Mouse (Mus musculus) MEL (cell line): ENCODE results near the gene Rabgap1l. TPM values are rescaled to one million over a fixed set of nuclear protein-coding genes. Genes with fewer than 3 reads are reported as not detected.

Experiments used
- DNase-seq: peaks from one replicate; pipeline ENCODE4 v3.0.0; 2011; ENCODE audit warnings: low read depth, low spot score
- H3K27ac ChIP-seq: 2 replicates; pipeline ENCODE4 v1.5.1; 2012; ENCODE audit warnings: low read depth, mild to moderate bottlenecking, control low read depth, low read length, moderate library complexity; ENCODE audit not compliant: control insufficient read depth
- H3K27me3 ChIP-seq, 2 experiments: fragments of 150-350 bp in 1 of 2; sonication (generic) in 1 of 2; 2 replicates each; pipeline ENCODE4 v1.6.1; 2012; ENCODE audit warnings: low read length in 2 of 2, mild to moderate bottlenecking in 2 of 2, improper control_type of control experiment in 1 of 2, moderate library complexity in 1 of 2; ENCODE audit not compliant: insufficient read depth in 2 of 2, control insufficient read depth in 1 of 2
- H3K36me3 ChIP-seq, 2 experiments: 2 replicates each; pipeline ENCODE4 v1.6.1; 2012 to 2014; ENCODE audit warnings: low read length in 2 of 2, improper control_type of control experiment in 1 of 2, inconsistent platforms in 1 of 2, mild to moderate bottlenecking in 1 of 2; ENCODE audit not compliant: insufficient read depth in 2 of 2, control insufficient read depth in 1 of 2
- H3K4me1 ChIP-seq, 2 experiments: fragments of 150-350 bp in 1 of 2; sonication (generic) in 1 of 2; 2 replicates each; pipeline ENCODE4 v1.6.1; 2012; ENCODE audit warnings: low read length in 2 of 2, improper control_type of control experiment in 1 of 2, mild to moderate bottlenecking in 1 of 2; ENCODE audit not compliant: insufficient read depth in 2 of 2, control insufficient read depth in 1 of 2
- H3K4me3 ChIP-seq, 2 experiments: fragments of 150-350 bp in 1 of 2; sonication (generic) in 1 of 2; 2 replicates each; pipeline ENCODE4 v1.5.1; 2012; ENCODE audit warnings: low read depth in 2 of 2, low read length in 2 of 2, mild to moderate bottlenecking in 2 of 2, moderate library complexity in 2 of 2, control low read depth in 1 of 2, improper control_type of control experiment in 1 of 2; ENCODE audit not compliant: control insufficient read depth in 1 of 2, insufficient read depth in 1 of 2
- H3K79me2 ChIP-seq: 2 replicates; pipeline ENCODE4 v1.6.1; 2012; ENCODE audit warnings: mild to moderate bottlenecking, low read length, moderate library complexity; ENCODE audit not compliant: control insufficient read depth, poor library complexity, insufficient read depth
- H3K9ac ChIP-seq: 2 replicates; pipeline ENCODE4 v1.6.1; 2012; ENCODE audit warnings: low read depth, mild to moderate bottlenecking, control low read depth, low read length, moderate library complexity; ENCODE audit not compliant: control insufficient read depth, poor library complexity, severe bottlenecking
- H3K9me3 ChIP-seq: fragments of 150-350 bp; sonication (generic); replicated peaks from 2 replicates; pipeline ENCODE4 v1.6.1; 2012; ENCODE audit warnings: mild to moderate bottlenecking, low read length, improper control_type of control experiment, moderate library complexity; ENCODE audit not compliant: insufficient read depth
- BHLHE40 ChIP-seq: IDR thresholded peaks from 2 replicates; pipeline ENCODE4 v1.6.1; 2012; ENCODE audit warnings: low read depth, mild to moderate bottlenecking, inconsistent platforms, low read length, improper control_type of control experiment, borderline replicate concordance
- CHD1 ChIP-seq: IDR thresholded peaks from 2 replicates; pipeline ENCODE4 v1.6.1; 2012; ENCODE audit warnings: low read depth, mild to moderate bottlenecking, inconsistent platforms, low read length, improper control_type of control experiment
- CHD2 ChIP-seq: IDR thresholded peaks from 2 replicates; pipeline ENCODE4 v1.6.1; 2011; ENCODE audit warnings: low read length, improper control_type of control experiment
- CTCF ChIP-seq, 3 experiments: IDR thresholded peaks in 2 of 3; conservative IDR thresholded peaks in 1 of 3; 2 replicates each; pipeline ENCODE4 v1.5.1; 2011 to 2012; ENCODE audit warnings: low read length in 3 of 3, low read depth in 2 of 3, mild to moderate bottlenecking in 2 of 3, improper control_type of control experiment in 1 of 3, inconsistent platforms in 1 of 3, mixed read lengths in 1 of 3, moderate library complexity in 1 of 3; ENCODE audit not compliant: control insufficient read depth in 1 of 3, insufficient read depth in 1 of 3, poor library complexity in 1 of 3, severe bottlenecking in 1 of 3
- ELF1 ChIP-seq: IDR thresholded peaks from 2 replicates; pipeline ENCODE4 v1.6.1; 2014; ENCODE audit warnings: low read depth, mild to moderate bottlenecking, inconsistent platforms, low read length, improper control_type of control experiment, moderate library complexity
- EP300 ChIP-seq, 2 experiments: IDR thresholded peaks; 2 replicates each; pipeline ENCODE4 v1.6.1; 2011; ENCODE audit warnings: improper control_type of control experiment in 2 of 2, low read length in 2 of 2, low read depth in 1 of 2, mild to moderate bottlenecking in 1 of 2
- GATA1 ChIP-seq: IDR thresholded peaks from 2 replicates; pipeline ENCODE4 v1.6.1; 2011; ENCODE audit warnings: low read depth, low read length, improper control_type of control experiment
- HCFC1 ChIP-seq: IDR thresholded peaks from 2 replicates; pipeline ENCODE4 v1.6.1; 2012; ENCODE audit warnings: low read depth, mild to moderate bottlenecking, inconsistent platforms, low read length, improper control_type of control experiment, moderate library complexity
- KAT2A ChIP-seq: conservative IDR thresholded peaks from 2 replicates; pipeline ENCODE4 v1.6.1; 2012; ENCODE audit warnings: low read depth, low read length, improper control_type of control experiment, inconsistent platforms
- MAFK ChIP-seq: IDR thresholded peaks from 2 replicates; pipeline ENCODE4 v1.6.1; 2011; ENCODE audit warnings: low read depth, mild to moderate bottlenecking, low read length, improper control_type of control experiment, borderline replicate concordance
- MAX ChIP-seq: IDR thresholded peaks from 2 replicates; pipeline ENCODE4 v1.6.1; 2011; ENCODE audit warnings: low read length, improper control_type of control experiment
- MAZ ChIP-seq: IDR thresholded peaks from 2 replicates; pipeline ENCODE4 v1.6.1; 2012; ENCODE audit warnings: low read depth, mild to moderate bottlenecking, inconsistent platforms, low read length, improper control_type of control experiment
- MEF2A ChIP-seq: IDR thresholded peaks from 2 replicates; pipeline ENCODE4 v1.6.1; 2014; ENCODE audit warnings: low read depth, mild to moderate bottlenecking, inconsistent platforms, low read length, improper control_type of control experiment; ENCODE audit not compliant: poor library complexity, insufficient replicate concordance, severe bottlenecking; ENCODE audit errors: extremely low read depth
- MXI1 ChIP-seq: IDR thresholded peaks from 2 replicates; pipeline ENCODE4 v1.6.1; 2011; ENCODE audit warnings: mild to moderate bottlenecking, low read depth, low read length, improper control_type of control experiment
- MYC ChIP-seq: IDR thresholded peaks from 2 replicates; pipeline ENCODE4 v1.6.1; 2011; ENCODE audit warnings: low read depth, mild to moderate bottlenecking, low read length, improper control_type of control experiment, moderate library complexity
- NELFE ChIP-seq: IDR thresholded peaks from 2 replicates; pipeline ENCODE4 v1.6.1; 2011; ENCODE audit warnings: low read depth, low read length, improper control_type of control experiment
- NRF1 ChIP-seq: IDR thresholded peaks from 2 replicates; pipeline ENCODE4 v1.6.1; 2014; ENCODE audit warnings: low read depth, mild to moderate bottlenecking, inconsistent platforms, low read length, improper control_type of control experiment, moderate library complexity; ENCODE audit not compliant: poor library complexity, insufficient read depth, severe bottlenecking
- POLR2A ChIP-seq, 2 experiments: IDR thresholded peaks; 2 replicates each; pipeline ENCODE4 v1.6.1; 2011 to 2012; ENCODE audit warnings: low read length in 2 of 2, mild to moderate bottlenecking in 2 of 2, control low read depth in 1 of 2, improper control_type of control experiment in 1 of 2, low read depth in 1 of 2, moderate library complexity in 1 of 2; ENCODE audit not compliant: control insufficient read depth in 1 of 2, insufficient read depth in 1 of 2, poor library complexity in 1 of 2
- POLR2AphosphoS2 ChIP-seq: IDR thresholded peaks from 2 replicates; pipeline ENCODE4 v1.6.1; 2011; ENCODE audit warnings: low read length, improper control_type of control experiment
- POLR2AphosphoS5 ChIP-seq: IDR thresholded peaks from 2 replicates; pipeline ENCODE4 v1.6.1; 2012; ENCODE audit warnings: low read depth, borderline replicate concordance, mild to moderate bottlenecking, inconsistent platforms, low read length, moderate library complexity, mixed read lengths
- RAD21 ChIP-seq: IDR thresholded peaks from 2 replicates; pipeline ENCODE4 v1.6.1; 2011; ENCODE audit warnings: mild to moderate bottlenecking, low read depth, low read length, improper control_type of control experiment
- RCOR1 ChIP-seq: IDR thresholded peaks from 2 replicates; pipeline ENCODE4 v1.6.1; 2012; ENCODE audit warnings: low read depth, mild to moderate bottlenecking, inconsistent platforms, low read length, improper control_type of control experiment
- SIN3A ChIP-seq: IDR thresholded peaks from 2 replicates; pipeline ENCODE4 v1.6.1; 2012; ENCODE audit warnings: low read length, improper control_type of control experiment, inconsistent platforms
- SMC3 ChIP-seq: IDR thresholded peaks from 2 replicates; pipeline ENCODE4 v1.6.1; 2011; ENCODE audit warnings: low read depth, low read length, improper control_type of control experiment
- TAL1 ChIP-seq: IDR thresholded peaks from 2 replicates; pipeline ENCODE4 v1.6.1; 2012; ENCODE audit warnings: mild to moderate bottlenecking, inconsistent platforms, low read length, moderate library complexity, mixed read lengths
- TBP ChIP-seq: IDR thresholded peaks from 2 replicates; pipeline ENCODE4 v1.8.0; 2011; ENCODE audit warnings: low read depth, low read length, improper control_type of control experiment
- TCF12 ChIP-seq: IDR thresholded peaks from 2 replicates; pipeline ENCODE4 v1.6.1; 2014; ENCODE audit warnings: low read depth, mild to moderate bottlenecking, inconsistent platforms, low read length, improper control_type of control experiment, moderate library complexity
- UBTF ChIP-seq: IDR thresholded peaks from 2 replicates; pipeline ENCODE4 v1.6.1; 2012; ENCODE audit warnings: low read depth, mild to moderate bottlenecking, inconsistent platforms, low read length, improper control_type of control experiment, moderate library complexity, borderline replicate concordance; ENCODE audit not compliant: insufficient read depth
- USF1 ChIP-seq: IDR thresholded peaks from 2 replicates; pipeline ENCODE4 v1.6.1; 2014; ENCODE audit warnings: low read depth, mild to moderate bottlenecking, inconsistent platforms, low read length, improper control_type of control experiment, moderate library complexity
- USF2 ChIP-seq, 2 experiments: IDR thresholded peaks; 2 replicates each; pipeline ENCODE4 v1.6.1; 2011 to 2012; ENCODE audit warnings: improper control_type of control experiment in 2 of 2, low read length in 2 of 2, borderline replicate concordance in 1 of 2, inconsistent platforms in 1 of 2, low read depth in 1 of 2, mild to moderate bottlenecking in 1 of 2; ENCODE audit not compliant: insufficient read depth in 1 of 2
- ZC3H11A ChIP-seq: IDR thresholded peaks from 2 replicates; pipeline ENCODE4 v1.6.1; 2012; ENCODE audit warnings: low read depth, mild to moderate bottlenecking, inconsistent platforms, low read length, improper control_type of control experiment
- ZKSCAN1 ChIP-seq: IDR thresholded peaks from 2 replicates; pipeline ENCODE4 v1.6.1; 2012; ENCODE audit warnings: low read depth, mild to moderate bottlenecking, inconsistent platforms, low read length, improper control_type of control experiment, moderate library complexity
- ZMIZ1 ChIP-seq: IDR thresholded peaks from 2 replicates; pipeline ENCODE4 v1.6.1; 2012; ENCODE audit warnings: low read depth, mild to moderate bottlenecking, inconsistent platforms, low read length, improper control_type of control experiment, moderate library complexity
- ZNF384 ChIP-seq: IDR thresholded peaks from 2 replicates; pipeline ENCODE4 v1.6.1; 2012; ENCODE audit warnings: low read depth, mild to moderate bottlenecking, inconsistent platforms, low read length, improper control_type of control experiment
- polyA plus RNA-seq, 2 experiments: library from polyadenylated mRNA; stranded (reverse) in 1 of 2; unstranded in 1 of 2; fragments of >175 nt in 1 of 2; fragments of >200 nt in 1 of 2; gene quantifications; 2 replicates each; pipeline versions ENCODE4 v1.2.1 to v1.2.4; 2012; ENCODE audit warnings: low replicate concordance in 2 of 2, low read depth in 1 of 2; ENCODE audit not compliant: insufficient read length in 2 of 2, insufficient read depth in 1 of 2, missing spikeins in 1 of 2
- total RNA-seq: library from RNA; depleted of rRNA; stranded (reverse); fragments of 300-350 nt; gene quantifications from 2 replicates; pipeline ENCODE4 v1.2.3, GENCODE M21; 2012

Rabgap1l gene
- total and polyA plus RNA-seq, 3 experiments: 24.1 to 26.2 TPM; not detected in 1

- Histone ChIP-seq H3K4me1 (peaks cover 0 to 14% of the 10 kb centered on the region in 2 experiments; a peak in 2 of 4 replicates), H3K9ac (peak within 1 kb of the TSS; percentile 97), H3K9me3 (no peaks in the 10 kb centered on the region), H3K27me3 (no peaks in the 10 kb centered on the region), H3K79me2 (peaks cover 36% of the 10 kb centered on the region), H3K36me3 (peaks cover 0 to 28% of the 10 kb centered on the region in 2 experiments; a peak in 3 of 4 replicates), H3K27ac (peak within 1 kb of the TSS; percentile 99), H3K4me3 (peak within 1 kb of the TSS; percentile 86 to 96)
- peak; percentile 99 for DNase-seq
- TF ChIP-seq ZNF384 (no peak), MXI1 (peak; percentile 71), USF2 (IDR thresholded peaks at IDR 0.05; ENCODE audit: borderline replicate concordance in 1 of 2, insufficient read depth in 1 of 2, low read depth in 1 of 2, low read length in 2 of 2) (no peak), CHD1 (0 out of 2 replicates have a peak, but pooled peaks have one; percentile 68), KAT2A (peak; percentile 87), CTCF (IDR thresholded peaks at IDR 0.05 in 2 of 3, conservative IDR thresholded peaks at IDR 0.05 in 1 of 3; ENCODE audit: control insufficient read depth in 1 of 3, insufficient read depth in 1 of 3, low read depth in 2 of 3, low read length in 3 of 3, poor library complexity in 1 of 3, severe bottlenecking in 1 of 3) (peak; percentile 64 to 71 (median 64)), SMC3 (peak; percentile 33), CHD2 (peak; percentile 93), POLR2AphosphoS2 (peak; percentile 91), MAZ (no peak), TAL1 (no peak), RCOR1 (peak; percentile 51; the same call in 1 of the 2 replicates), MEF2A (peak; percentile 55; the same call in 1 of the 2 replicates), USF1 (peak; percentile 73), ZC3H11A (no peak), POLR2A (IDR thresholded peaks at IDR 0.05; ENCODE audit: control insufficient read depth in 1 of 2, insufficient read depth in 1 of 2, low read depth in 1 of 2, low read length in 2 of 2, poor library complexity in 1 of 2) (peak; percentile 61 to 96), MAX (peak; percentile 67), TBP (peak; percentile 89), SIN3A (peak; percentile 87), UBTF (peak; percentile 60; the same call in 1 of the 2 replicates), ZKSCAN1 (no peak), MAFK (no peak), NELFE (peak; percentile 95), MYC (peak; percentile 87), POLR2AphosphoS5 (no peak), NRF1 (peak; percentile 95), GATA1 (peak; percentile 16; the same call in 1 of the 2 replicates), BHLHE40 (peak; percentile 81), ZMIZ1 (peak; percentile 82), RAD21 (peak; percentile 6), TCF12 (peak; percentile 78), HCFC1 (peak; percentile 96), EP300 (IDR thresholded peaks at IDR 0.05; ENCODE audit: low read depth in 1 of 2, low read length in 2 of 2) (peak in 1 of 2 experiments; percentile 24; a peak in 1 of 4 replicates), ELF1 (peak; percentile 90)
Measured at GRCm38 (mm10) chr1:160212703-160213669, 580.0 kb downstream of the Rabgap1l start, which contains the start of gene Cacybp. Gene Cacybp (minus strand): TSS chr1:160212875.
